Mouse (Mus musculus) limb, embryonic 13.5 days (tissue): Measurements from ENCODE around the gene Mfsd4b3. TPM values are rescaled to one million over a fixed set of nuclear protein-coding genes. Genes with fewer than 3 reads are reported as not detected.
"Not testable (repeated sequence)": the region's sequence is repeated elsewhere in the genome, so short reads cannot be mapped to it uniquely, and the experiment has no call there.

Experiments used
- ATAC-seq: fragments of 200-750 bp; cut with Nextera tagmentation; 2 replicates; pipeline ENCODE4 v1.8.0; 2017; ENCODE audit warnings: low read depth, moderate number of reproducible peaks, moderate TSS enrichment; ENCODE audit not compliant: low FRiP score
- H3K27ac ChIP-seq: fragments of 300-500 bp; sonication (generic); 2 replicates; pipeline ENCODE4 v1.5.1; 2015; ENCODE audit warnings: inconsistent platforms, mild to moderate bottlenecking, moderate library complexity
- H3K27me3 ChIP-seq: fragments of 300-500 bp; sonication (generic); 2 replicates; pipeline ENCODE4 v1.6.1; 2015; ENCODE audit warnings: mild to moderate bottlenecking, inconsistent platforms
- H3K36me3 ChIP-seq: fragments of 300-500 bp; sonication (generic); 2 replicates; pipeline ENCODE4 v1.6.1; 2015; ENCODE audit warnings: inconsistent platforms, mild to moderate bottlenecking, moderate library complexity
- H3K4me1 ChIP-seq: fragments of 300-500 bp; sonication (generic); 2 replicates; pipeline ENCODE4 v1.6.1; 2015; ENCODE audit warnings: inconsistent platforms
- H3K4me2 ChIP-seq: fragments of 300-500 bp; sonication (generic); replicated peaks from 2 replicates; pipeline ENCODE4 v1.6.1; 2015; ENCODE audit warnings: inconsistent platforms, mild to moderate bottlenecking, moderate library complexity
- H3K4me3 ChIP-seq: fragments of 300-500 bp; sonication (generic); 2 replicates; pipeline ENCODE4 v1.5.1; 2015; ENCODE audit warnings: moderate library complexity, mild to moderate bottlenecking, inconsistent platforms
- H3K9ac ChIP-seq: fragments of 300-500 bp; sonication (generic); 2 replicates; pipeline ENCODE4 v1.6.1; 2015; ENCODE audit warnings: mild to moderate bottlenecking, inconsistent platforms
- H3K9me3 ChIP-seq: fragments of 300-500 bp; sonication (generic); 2 replicates; pipeline ENCODE4 v1.6.1; 2016; ENCODE audit warnings: inconsistent platforms
- WGBS: fragments of 180-500 bp; shearing (Covaris S2); methylation state at CpG from one replicate; pipeline ENCODE4 v1.1.7; 2015; 5-methylcytosine and 5-hydroxymethylcytosine counted together
- polyA plus RNA-seq: library from polyadenylated mRNA; unstranded; fragments of >200 nt; fragmentation: Nextera tagmentation; extraction: Ambion mirVana; gene quantifications from 2 replicates; pipeline ENCODE4 v1.2.1, GENCODE M21; 2015

Mfsd4b3 gene
- polyA plus RNA-seq, 1 experiment from 2014 or later, result 0.22 TPM

- no peak for ATAC-seq
- WGBS, result 83% methylated on average over 3 of the region's 3 CpGs
- no peaks in the 10 kb centered on the region for H3K36me3 ChIP-seq
These were observed 7.6 kb upstream of the Mfsd4b3 start for GRCm38 (mm10) chr10:39967512-39967911.

GRCm38 (mm10) chr10:39961906-39962305 lies 2.0 kb upstream of the Mfsd4b3 start:
- peaks cover 6% of the 10 kb centered on the region; the same call in 1 of the 2 replicates for H3K4me1 ChIP-seq
- no peaks in the 10 kb centered on the region for H3K36me3 ChIP-seq
- ATAC-seq, result no peak
- H3K9me3 ChIP-seq, result no peaks in the 10 kb centered on the region
- H3K9ac ChIP-seq, result no peak overlapping the region
- H3K4me3 ChIP-seq, result no peak overlapping the region
- no peak overlapping the region for H3K27ac ChIP-seq
- no peak overlapping the region for H3K4me2 ChIP-seq
- 0 out of 2 replicates have a peak, but pooled peaks cover 5% of the 10 kb centered on the region for H3K27me3 ChIP-seq
- 37% methylated on average over 1 of the region's 1 CpGs for WGBS

More at GRCm38 (mm10) chr10:39967512-39967911, 7.6 kb upstream of the Mfsd4b3 start:
- no peaks in the 10 kb centered on the region for H3K4me1 ChIP-seq
- no peaks in the 10 kb centered on the region for H3K27me3 ChIP-seq
- no peak overlapping the region for H3K4me2 ChIP-seq
- H3K27ac ChIP-seq, result no peak overlapping the region
- H3K4me3 ChIP-seq, result no peak overlapping the region
- no peaks in the 10 kb centered on the region for H3K9me3 ChIP-seq
- H3K9ac ChIP-seq, result no peak overlapping the region

- peak overlapping the region; percentile 51; the same call in 1 of the 2 replicates for H3K4me3 ChIP-seq
- no peak overlapping the region for H3K9ac ChIP-seq
- H3K4me2 ChIP-seq, result peak overlapping the region; percentile 94
- no peaks in the 10 kb centered on the region for H3K9me3 ChIP-seq
- peaks cover 6% of the 10 kb centered on the region; the same call in 1 of the 2 replicates for H3K4me1 ChIP-seq
- H3K27ac ChIP-seq, result no peak overlapping the region
- no peaks in the 10 kb centered on the region for H3K36me3 ChIP-seq
- ATAC-seq, result peak; percentile 60
- 45% methylated on average over 11 of the region's 11 CpGs for WGBS
- H3K27me3 ChIP-seq, result 0 out of 2 replicates have a peak, but pooled peaks cover 5% of the 10 kb centered on the region
These were observed 479 bp upstream of the Mfsd4b3 start for GRCm38 (mm10) chr10:39960441-39960822.

GRCm38 (mm10) chr10:39958266-39958665 lies 1.7 kb downstream of the Mfsd4b3 start:
- Histone ChIP-seq H3K4me1 (peaks cover 6% of the 10 kb centered on the region; the same call in 1 of the 2 replicates), H3K4me2 (no peak overlapping the region), H3K36me3 (no peaks in the 10 kb centered on the region), H3K9me3 (no peaks in the 10 kb centered on the region), H3K27me3 (0 out of 2 replicates have a peak, but pooled peaks cover 5% of the 10 kb centered on the region), H3K27ac (no peak overlapping the region), H3K9ac (no peak overlapping the region), H3K4me3 (no peak overlapping the region)
- ATAC-seq, result no peak
- WGBS, result 58% methylated on average over 4 of the region's 4 CpGs

GRCm38 (mm10) chr10:39956340-39956878 lies 3.5 kb downstream of the Mfsd4b3 start:
- Histone ChIP-seq H3K27me3 (0 out of 2 replicates have a peak, but pooled peaks cover 5% of the 10 kb centered on the region), H3K4me3 (no peak overlapping the region), H3K9me3 (no peaks in the 10 kb centered on the region), H3K27ac (no peak overlapping the region), H3K4me2 (no peak overlapping the region), H3K36me3 (no peaks in the 10 kb centered on the region), H3K4me1 (peaks cover 6% of the 10 kb centered on the region; the same call in 1 of the 2 replicates), H3K9ac (no peak overlapping the region)
- WGBS, result 70% methylated on average over 2 of the region's 2 CpGs
- ATAC-seq, result no peak

GRCm38 (mm10) chr10:39955163-39955562 lies 4.8 kb downstream of the Mfsd4b3 start:
- 0 out of 2 replicates have a peak, but pooled peaks cover 5% of the 10 kb centered on the region for H3K27me3 ChIP-seq
- ATAC-seq, result no peak
- peaks cover 6% of the 10 kb centered on the region; the same call in 1 of the 2 replicates for H3K4me1 ChIP-seq
- H3K9ac ChIP-seq, result no peak overlapping the region
- H3K4me2 ChIP-seq, result no peak overlapping the region
- no peaks in the 10 kb centered on the region for H3K9me3 ChIP-seq
- WGBS, result 76% methylated on average over 2 of the region's 2 CpGs
- H3K4me3 ChIP-seq, result no peak overlapping the region
- H3K36me3 ChIP-seq, result no peaks in the 10 kb centered on the region
- H3K27ac ChIP-seq, result no peak overlapping the region

GRCm38 (mm10) chr10:39949377-39949954 lies 10.5 kb downstream of the Mfsd4b3 start:
- H3K9ac ChIP-seq, result no peak overlapping the region
- H3K4me2 ChIP-seq, result no peak overlapping the region
- no peak overlapping the region for H3K4me3 ChIP-seq
- ATAC-seq, result no peak
- no peaks in the 10 kb centered on the region for H3K27me3 ChIP-seq
- no peaks in the 10 kb centered on the region for H3K9me3 ChIP-seq
- 95% methylated on average over 2 of the region's 2 CpGs for WGBS
- H3K27ac ChIP-seq, result no peak overlapping the region
- no peaks in the 10 kb centered on the region for H3K36me3 ChIP-seq
- no peaks in the 10 kb centered on the region for H3K4me1 ChIP-seq

- H3K4me1 ChIP-seq, H3K27ac ChIP-seq, H3K4me3 ChIP-seq, H3K9me3 ChIP-seq, H3K36me3 ChIP-seq, H3K4me2 ChIP-seq, ATAC-seq, H3K9ac ChIP-seq, H3K27me3 ChIP-seq: not testable (repeated sequence)
- 74% methylated on average over 3 of the region's 3 CpGs for WGBS
These were observed 12.8 kb downstream of the Mfsd4b3 start for GRCm38 (mm10) chr10:39947195-39947594.

GRCm38 (mm10) chr10:39936553-39936952 lies 23.4 kb downstream of the Mfsd4b3 start:
- H3K4me3 ChIP-seq, result no peak overlapping the region
- 76% methylated on average over 7 of the region's 7 CpGs for WGBS
- H3K4me2 ChIP-seq, result no peak overlapping the region
- no peak for ATAC-seq
- H3K27ac ChIP-seq, result no peak overlapping the region
- no peaks in the 10 kb centered on the region for H3K27me3 ChIP-seq
- H3K36me3 ChIP-seq, result no peaks in the 10 kb centered on the region
- H3K9me3 ChIP-seq, result no peaks in the 10 kb centered on the region
- H3K9ac ChIP-seq, result no peak overlapping the region
- H3K4me1 ChIP-seq, result no peaks in the 10 kb centered on the region

GRCm38 (mm10) chr10:39926616-39927139 lies 33.3 kb downstream of the Mfsd4b3 start, which contains the start of gene Mfsd4b2:
Gene Mfsd4b2 (minus strand): TSS chr10:39926923.
- peak within 1 kb of the TSS; percentile 50 for H3K4me3 ChIP-seq
- ATAC-seq, result peak; percentile 54
- H3K27me3 ChIP-seq, result peaks cover 21% of the 10 kb centered on the region
- WGBS, result under 1% methylated on average over 40 of the region's 41 CpGs
- H3K4me1 ChIP-seq, result peaks cover 6% of the 10 kb centered on the region; the same call in 1 of the 2 replicates
- H3K27ac ChIP-seq, result no peak within 1 kb of the TSS
- no peaks in the 10 kb centered on the region for H3K9me3 ChIP-seq
- peak within 1 kb of the TSS; percentile 85 for H3K4me2 ChIP-seq
- H3K9ac ChIP-seq, result peak within 1 kb of the TSS; percentile 67
- no peaks in the 10 kb centered on the region for H3K36me3 ChIP-seq

GRCm38 (mm10) chr10:39924556-39924955 lies 35.4 kb downstream of the Mfsd4b3 start:
- not testable (repeated sequence) for H3K4me3 ChIP-seq, ATAC-seq, H3K4me1 ChIP-seq, H3K27ac ChIP-seq, H3K4me2 ChIP-seq, H3K9ac ChIP-seq, H3K9me3 ChIP-seq, H3K36me3 ChIP-seq
- WGBS, result 65% methylated on average over 8 of the region's 8 CpGs
- H3K27me3 ChIP-seq, result peaks cover 21% of the 10 kb centered on the region

GRCm38 (mm10) chr10:39912616-39913015 lies 47.3 kb downstream of the Mfsd4b3 start:
- H3K9ac ChIP-seq, result no peak overlapping the region
- no peak overlapping the region for H3K4me2 ChIP-seq
- no peaks in the 10 kb centered on the region for H3K27me3 ChIP-seq
- H3K4me3 ChIP-seq, result no peak overlapping the region
- no peaks in the 10 kb centered on the region for H3K4me1 ChIP-seq
- no peak for ATAC-seq
- no peaks in the 10 kb centered on the region for H3K9me3 ChIP-seq
- no peak overlapping the region for H3K27ac ChIP-seq
- no peaks in the 10 kb centered on the region for H3K36me3 ChIP-seq
